Mouse (Mus musculus) embryo, embryonic 10 days (tissue): ENCODE measurements around the gene Ccdc137.

Source experiments
- DNase-seq: peaks from one replicate; pipeline ENCODE4 v3.0.0-alpha.2; 2015; ENCODE audit warnings: low spot score

Gene Ccdc137

GRCm38 (mm10) chr11:120499894-120500293 lies 42.0 kb downstream of the Ccdc137 start:
- no peak for DNase-seq

- no peak for DNase-seq
Measured at GRCm38 (mm10) chr11:120500357-120500756, 42.4 kb downstream of the Ccdc137 start.

- DNase-seq = no peak
Measured at GRCm38 (mm10) chr11:120501018-120501417, 43.1 kb downstream of the Ccdc137 start.

GRCm38 (mm10) chr11:120501701-120502100 lies 43.8 kb downstream of the Ccdc137 start:
- DNase-seq = no peak

- no peak for DNase-seq
Measured at GRCm38 (mm10) chr11:120505661-120506060, 47.7 kb downstream of the Ccdc137 start.

- DNase-seq = no peak
Measured at GRCm38 (mm10) chr11:120506899-120507298, 49.0 kb downstream of the Ccdc137 start.

- DNase-seq = no peak
Measured at GRCm38 (mm10) chr11:120507611-120508289, 49.8 kb downstream of the Ccdc137 start.

- DNase-seq = no peak
Measured at GRCm38 (mm10) chr11:120508290-120508870, 50.5 kb downstream of the Ccdc137 start.

- no peak for DNase-seq
Measured at GRCm38 (mm10) chr11:120509940-120510339, 52.0 kb downstream of the Ccdc137 start.

- DNase-seq = no peak
Measured at GRCm38 (mm10) chr11:120510375-120511030, 52.6 kb downstream of the Ccdc137 start.

GRCm38 (mm10) chr11:120512790-120513453 lies 55.0 kb downstream of the Ccdc137 start:
- peak; percentile 75 for DNase-seq
